Mouse (Mus musculus): Measurements from ENCODE around the gene Chrnb1. TPM values are rescaled to one million over a fixed set of nuclear protein-coding genes. Genes with fewer than 3 reads are reported as not detected.

Gene Chrnb1
- polyA plus RNA-seq, 1 experiment from 2014 or later, result 0.64 TPM

GRCm38 (mm10) chr11:69823456-69823855 lies 27.7 kb upstream of the Chrnb1 start:
- Histone ChIP-seq H3K4me3 (no peak overlapping the region), H3K9me3 (replicated peaks) (no peaks in the 10 kb centered on the region), H3K36me3 (peaks cover 37% of the 10 kb centered on the region), H3K27ac (no peak overlapping the region), H3K9ac (no peak overlapping the region), H3K27me3 (replicated peaks) (peaks cover 15% of the 10 kb centered on the region), H3K4me1 (no peaks in the 10 kb centered on the region), H3K4me2 (no peak overlapping the region)
- no peak for ATAC-seq
- 55% methylated on average over 2 of the region's 2 CpGs for WGBS (ENCODE audit: insufficient replicate concordance)

- Histone ChIP-seq H3K27ac (no peak within 1 kb of the TSS), H3K4me2 (no peak within 1 kb of the TSS), H3K9ac (no peak within 1 kb of the TSS), H3K27me3 (replicated peaks) (peaks cover 24% of the 10 kb centered on the region), H3K9me3 (replicated peaks) (no peaks in the 10 kb centered on the region), H3K4me3 (no peak within 1 kb of the TSS), H3K36me3 (peaks cover 23% of the 10 kb centered on the region), H3K4me1 (no peaks in the 10 kb centered on the region)
- 77% methylated on average over 3 of the region's 3 CpGs for WGBS (ENCODE audit: insufficient replicate concordance)
- ATAC-seq, result no peak
These were observed 26.3 kb upstream of the Chrnb1 start, which contains the start of gene Spem1 for GRCm38 (mm10) chr11:69822080-69822479. Gene Spem1, minus strand, starts transcription at chr11:69822180.

GRCm38 (mm10) chr11:69818871-69819270 lies 23.1 kb upstream of the Chrnb1 start:
- Histone ChIP-seq H3K9ac (no peak overlapping the region), H3K4me3 (no peak overlapping the region), H3K4me2 (no peak overlapping the region), H3K9me3 (replicated peaks) (no peaks in the 10 kb centered on the region), H3K27ac (no peak overlapping the region), H3K4me1 (no peaks in the 10 kb centered on the region), H3K27me3 (replicated peaks) (peaks cover 34% of the 10 kb centered on the region), H3K36me3 (no peaks in the 10 kb centered on the region)
- no peak for ATAC-seq
- 68% methylated on average over 8 of the region's 8 CpGs for WGBS (ENCODE audit: insufficient replicate concordance)

GRCm38 (mm10) chr11:69818365-69818764 lies 22.6 kb upstream of the Chrnb1 start, which contains the start of gene Spem2:
Gene Spem2, minus strand, starts transcription at chr11:69818465.
- H3K4me2 ChIP-seq, result no peak within 1 kb of the TSS
- H3K27me3 ChIP-seq (replicated peaks), result peaks cover 35% of the 10 kb centered on the region
- H3K4me3 ChIP-seq, result no peak within 1 kb of the TSS
- no peak within 1 kb of the TSS for H3K27ac ChIP-seq
- 67% methylated on average over 2 of the region's 2 CpGs for WGBS (ENCODE audit: insufficient replicate concordance)
- no peaks in the 10 kb centered on the region for H3K4me1 ChIP-seq
- H3K9me3 ChIP-seq (replicated peaks), result no peaks in the 10 kb centered on the region
- no peaks in the 10 kb centered on the region for H3K36me3 ChIP-seq
- ATAC-seq, result no peak
- no peak within 1 kb of the TSS for H3K9ac ChIP-seq

- no peak overlapping the region for H3K9ac ChIP-seq
- H3K4me1 ChIP-seq, result no peaks in the 10 kb centered on the region
- no peak for ATAC-seq
- peaks cover 52% of the 10 kb centered on the region for H3K27me3 ChIP-seq (replicated peaks)
- H3K36me3 ChIP-seq, result no peaks in the 10 kb centered on the region
- H3K4me2 ChIP-seq, result no peak overlapping the region
- no peaks in the 10 kb centered on the region for H3K9me3 ChIP-seq (replicated peaks)
- H3K4me3 ChIP-seq, result no peak overlapping the region
- no peak overlapping the region for H3K27ac ChIP-seq
- 83% methylated on average over 12 of the region's 12 CpGs for WGBS (ENCODE audit: insufficient replicate concordance)
These were observed 20.8 kb upstream of the Chrnb1 start for GRCm38 (mm10) chr11:69816520-69816919.

- no peak within 1 kb of the TSS for H3K4me3 ChIP-seq
- H3K27me3 ChIP-seq (replicated peaks), result peaks cover 66% of the 10 kb centered on the region
- H3K36me3 ChIP-seq, result no peaks in the 10 kb centered on the region
- H3K9ac ChIP-seq, result no peak within 1 kb of the TSS
- no peak within 1 kb of the TSS for H3K27ac ChIP-seq
- no peaks in the 10 kb centered on the region for H3K4me1 ChIP-seq
- H3K9me3 ChIP-seq (replicated peaks), result no peaks in the 10 kb centered on the region
- WGBS (ENCODE audit: insufficient replicate concordance), result 56% methylated on average over 10 of the region's 10 CpGs
- ATAC-seq, result no peak
- H3K4me2 ChIP-seq, result no peak within 1 kb of the TSS
These were observed 19.4 kb upstream of the Chrnb1 start, which contains the start of gene Gm39566 for GRCm38 (mm10) chr11:69815155-69815554. Gene Gm39566, minus strand, starts transcription at chr11:69815298.

- Histone ChIP-seq H3K4me1 (no peaks in the 10 kb centered on the region), H3K36me3 (no peaks in the 10 kb centered on the region), H3K4me2 (no peak overlapping the region), H3K27ac (no peak overlapping the region), H3K9me3 (replicated peaks) (0 out of 2 replicates have a peak, but pooled peaks cover 5% of the 10 kb centered on the region), H3K27me3 (replicated peaks) (peaks cover 73% of the 10 kb centered on the region), H3K9ac (no peak overlapping the region), H3K4me3 (no peak overlapping the region)
- ATAC-seq, result no peak
These were observed 14.5 kb upstream of the Chrnb1 start for GRCm38 (mm10) chr11:69810280-69810679.

- no peak overlapping the region for H3K27ac ChIP-seq
- H3K4me1 ChIP-seq, result peaks cover 25% of the 10 kb centered on the region
- H3K9me3 ChIP-seq (replicated peaks), result 0 out of 2 replicates have a peak, but pooled peaks cover 5% of the 10 kb centered on the region
- no peak overlapping the region for H3K9ac ChIP-seq
- no peak overlapping the region for H3K4me3 ChIP-seq
- no peak for ATAC-seq
- H3K4me2 ChIP-seq, result no peak overlapping the region
- H3K36me3 ChIP-seq, result no peaks in the 10 kb centered on the region
- H3K27me3 ChIP-seq (replicated peaks), result peaks cover 79% of the 10 kb centered on the region
- 71% methylated on average over 2 of the region's 2 CpGs for WGBS (ENCODE audit: insufficient replicate concordance)
These were observed 11.9 kb upstream of the Chrnb1 start for GRCm38 (mm10) chr11:69807641-69808040.

GRCm38 (mm10) chr11:69806378-69806777 lies 10.6 kb upstream of the Chrnb1 start:
- Histone ChIP-seq H3K4me2 (no peak overlapping the region), H3K4me1 (peaks cover 37% of the 10 kb centered on the region), H3K27ac (no peak overlapping the region), H3K4me3 (no peak overlapping the region), H3K9me3 (replicated peaks) (0 out of 2 replicates have a peak, but pooled peaks cover 5% of the 10 kb centered on the region), H3K36me3 (no peaks in the 10 kb centered on the region), H3K27me3 (replicated peaks) (peaks cover 80% of the 10 kb centered on the region), H3K9ac (no peak overlapping the region)
- ATAC-seq, result no peak
- 66% methylated on average over 4 of the region's 4 CpGs for WGBS (ENCODE audit: insufficient replicate concordance)

- H3K9ac ChIP-seq, result no peak within 1 kb of the TSS
- no peak for ATAC-seq
- peak within 1 kb of the TSS; percentile 70 for H3K4me2 ChIP-seq
- H3K27me3 ChIP-seq (replicated peaks), result peaks cover 80% of the 10 kb centered on the region
- peak within 1 kb of the TSS; percentile 57; the same call in 1 of the 2 replicates for H3K4me3 ChIP-seq
- 0 out of 2 replicates have a peak, but pooled peaks cover 5% of the 10 kb centered on the region for H3K9me3 ChIP-seq (replicated peaks)
- no peaks in the 10 kb centered on the region for H3K36me3 ChIP-seq
- WGBS (ENCODE audit: insufficient replicate concordance), result 18% methylated on average over 29 of the region's 29 CpGs
- no peak within 1 kb of the TSS for H3K27ac ChIP-seq
- H3K4me1 ChIP-seq, result peaks cover 48% of the 10 kb centered on the region
These were observed 9.5 kb upstream of the Chrnb1 start, which contains the start of gene Tmem102 for GRCm38 (mm10) chr11:69804972-69805909. Gene Tmem102, minus strand, starts transcription at chr11:69805624.

- Histone ChIP-seq H3K4me1 (peaks cover 53% of the 10 kb centered on the region), H3K9ac (no peak overlapping the region), H3K27me3 (replicated peaks) (peaks cover 86% of the 10 kb centered on the region), H3K36me3 (no peaks in the 10 kb centered on the region), H3K27ac (no peak overlapping the region), H3K4me2 (peak overlapping the region; percentile 70), H3K9me3 (replicated peaks) (0 out of 2 replicates have a peak, but pooled peaks cover 5% of the 10 kb centered on the region), H3K4me3 (peak overlapping the region; percentile 57; the same call in 1 of the 2 replicates)
- 15% methylated on average over 12 of the region's 12 CpGs for WGBS (ENCODE audit: insufficient replicate concordance)
- ATAC-seq, result no peak
These were observed 8.9 kb upstream of the Chrnb1 start for GRCm38 (mm10) chr11:69804652-69804940.
